Mouse (Mus musculus) bone marrow, adult 2 months (tissue): Measurements from ENCODE around the gene St6galnac1.

Source experiments
- CTCF ChIP-seq: fragments of 200-500 bp; IDR thresholded peaks from 2 replicates; pipeline ENCODE4 v1.5.1; 2011; ENCODE audit warnings: low read length, control low read depth; ENCODE audit not compliant: control insufficient read depth, insufficient read depth
- POLR2A ChIP-seq: fragments of 200-500 bp; IDR thresholded peaks from 2 replicates; pipeline ENCODE4 v1.6.1; 2011; ENCODE audit warnings: low read depth, mild to moderate bottlenecking, control low read depth, low read length, borderline replicate concordance; ENCODE audit not compliant: control insufficient read depth

GRCm38 (mm10) chr11:116802709-116803108 is 27.4 kb upstream of the St6galnac1 start:
- no peak for TF ChIP-seq POLR2A
- no peak for TF ChIP-seq CTCF
